Mouse (Mus musculus): ENCODE measurements around the gene Sarnp. TPM values are rescaled to one million over a fixed set of nuclear protein-coding genes. Genes with fewer than 3 reads are reported as not detected.

Gene Sarnp
- polyA plus RNA-seq, 1 experiment from 2014 or later, result 72.0 TPM

DNA sequence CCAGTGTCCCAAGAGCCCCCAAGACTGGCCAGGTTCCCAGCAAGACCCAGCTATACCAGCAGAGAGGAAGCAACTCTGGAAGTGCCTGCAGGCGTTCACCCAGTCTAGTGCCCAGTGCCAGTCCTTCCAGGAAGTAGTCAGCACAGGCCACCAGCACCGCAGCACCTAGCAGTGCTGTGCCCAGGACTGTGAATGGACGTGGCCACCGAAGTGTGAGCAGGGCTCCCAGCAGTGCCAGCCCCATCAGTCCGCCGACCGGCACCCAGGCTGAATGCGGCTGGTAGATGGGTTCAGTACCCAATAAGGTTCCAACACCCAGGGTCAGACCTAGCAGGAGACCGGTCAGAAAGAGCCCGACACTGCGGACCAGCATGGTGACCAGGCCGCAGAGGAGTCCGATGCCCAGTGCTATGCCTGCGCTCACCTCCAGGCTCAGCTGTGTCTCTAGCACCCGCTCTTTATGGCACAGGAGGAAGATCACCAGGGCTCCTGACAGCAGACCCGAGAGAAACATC, 15.1 kb upstream of the Sarnp start:
- Histone ChIP-seq H3K4me1 (ENCODE audit: insufficient read depth) (peaks cover 20% of the 10 kb centered on the region), H3K36me3 (replicated peaks; ENCODE audit: insufficient read depth, low read length) (0 out of 2 replicates have a peak, but pooled peaks cover 9% of the 10 kb centered on the region), H3K27me3 (ENCODE audit: insufficient read depth, low read length) (no peaks in the 10 kb centered on the region), H3K4me3 (ENCODE audit: low read depth, low read length) (no peak overlapping the region), H3K9me3 (ENCODE audit: low read length) (no peaks in the 10 kb centered on the region), H3K4me2 (ENCODE audit: low read depth, low read length) (no peak overlapping the region), H3K27ac (ENCODE audit: low read depth) (no peak overlapping the region), H3K9ac (replicated peaks) (no peak overlapping the region)
- no peak for DNase-seq
- ATAC-seq, result no peak
- TF ChIP-seq EP300 (IDR thresholded peaks at IDR 0.05; ENCODE audit: low read depth) (no peak), CTCF (IDR thresholded peaks at IDR 0.05; ENCODE audit: low read depth) (no peak)
- WGBS (ENCODE audit: insufficient replicate concordance), result 92% methylated on average over 16 of the region's 16 CpGs

DNA sequence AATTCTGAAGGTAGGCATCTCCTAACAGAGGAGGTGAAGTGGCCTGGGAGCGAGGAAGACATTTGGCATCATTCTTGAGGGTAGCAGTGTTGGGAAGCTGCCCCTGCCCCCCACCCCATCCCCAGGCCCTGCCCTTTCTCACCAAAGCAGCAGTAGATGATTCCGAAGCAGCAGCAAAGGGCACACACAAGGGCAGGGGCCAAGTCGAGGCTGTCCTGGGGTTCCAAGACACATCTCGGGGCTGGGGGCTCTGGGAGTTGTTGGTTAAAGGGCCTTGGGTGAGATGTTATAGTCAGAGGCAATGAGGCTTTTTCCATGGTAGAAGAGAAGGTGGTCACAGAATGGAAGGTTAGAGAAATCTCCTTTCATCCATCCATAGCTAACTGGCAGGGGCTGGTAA, 14.2 kb upstream of the Sarnp start:
- Histone ChIP-seq H3K9me3 (ENCODE audit: low read length) (no peaks in the 10 kb centered on the region), H3K4me1 (ENCODE audit: insufficient read depth) (peaks cover 27% of the 10 kb centered on the region), H3K36me3 (replicated peaks; ENCODE audit: insufficient read depth, low read length) (0 out of 2 replicates have a peak, but pooled peaks cover 9% of the 10 kb centered on the region), H3K9ac (replicated peaks) (0 out of 2 replicates have a peak overlapping the region, but pooled peaks have one; percentile 3), H3K4me3 (ENCODE audit: low read depth, low read length) (0 out of 2 replicates have a peak overlapping the region, but pooled peaks have one; percentile 95), H3K27me3 (ENCODE audit: insufficient read depth, low read length) (no peaks in the 10 kb centered on the region), H3K4me2 (ENCODE audit: low read depth, low read length) (peak overlapping the region; percentile 100), H3K27ac (ENCODE audit: low read depth) (no peak overlapping the region; the same call in 1 of the 2 replicates)
- WGBS (ENCODE audit: insufficient replicate concordance), result 64% methylated on average over 4 of the region's 4 CpGs
- no peak for TF ChIP-seq EP300 (IDR thresholded peaks at IDR 0.05; ENCODE audit: low read depth)
- TF ChIP-seq CTCF (IDR thresholded peaks at IDR 0.05; ENCODE audit: low read depth), result no peak
- ATAC-seq, result no peak
- no peak for DNase-seq

GRCm38 (mm10) chr10:128803361-128803760, 13.8 kb upstream of the Sarnp start:
- Histone ChIP-seq H3K27me3 (ENCODE audit: insufficient read depth, low read length) (no peaks in the 10 kb centered on the region), H3K9ac (replicated peaks) (peak overlapping the region; percentile 91), H3K4me3 (ENCODE audit: low read depth, low read length) (peak overlapping the region; percentile 95), H3K4me2 (ENCODE audit: low read depth, low read length) (peak overlapping the region; percentile 100), H3K27ac (ENCODE audit: low read depth) (peak overlapping the region; percentile 98), H3K9me3 (ENCODE audit: low read length) (no peaks in the 10 kb centered on the region), H3K4me1 (ENCODE audit: insufficient read depth) (peaks cover 27% of the 10 kb centered on the region), H3K36me3 (replicated peaks; ENCODE audit: insufficient read depth, low read length) (0 out of 2 replicates have a peak, but pooled peaks cover 9% of the 10 kb centered on the region)
- WGBS (ENCODE audit: insufficient replicate concordance), result 14% methylated on average over 6 of the region's 6 CpGs
- no peak for TF ChIP-seq CTCF (IDR thresholded peaks at IDR 0.05; ENCODE audit: low read depth)
- DNase-seq, result no peak
- no peak for ATAC-seq

- TF ChIP-seq EP300 (IDR thresholded peaks at IDR 0.05; ENCODE audit: low read depth) (no peak), CTCF (IDR thresholded peaks at IDR 0.05; ENCODE audit: low read depth) (no peak)
- H3K27me3 ChIP-seq (ENCODE audit: insufficient read depth, low read length), result no peaks in the 10 kb centered on the region
- WGBS (ENCODE audit: insufficient replicate concordance), result 2% methylated on average over 14 of the region's 14 CpGs
- H3K4me3 ChIP-seq (ENCODE audit: low read depth, low read length), result peak within 1 kb of the TSS; percentile 95
- peak within 1 kb of the TSS; percentile 98 for H3K27ac ChIP-seq (ENCODE audit: low read depth)
- peaks cover 6% of the 10 kb centered on the region; the same call in 1 of the 2 replicates for H3K36me3 ChIP-seq (replicated peaks; ENCODE audit: insufficient read depth, low read length)
- peak; percentile 33 for DNase-seq
- peaks cover 30% of the 10 kb centered on the region for H3K4me1 ChIP-seq (ENCODE audit: insufficient read depth)
- peak within 1 kb of the TSS; percentile 91 for H3K9ac ChIP-seq (replicated peaks)
- ATAC-seq, result no peak
- H3K9me3 ChIP-seq (ENCODE audit: low read length), result no peaks in the 10 kb centered on the region
- H3K4me2 ChIP-seq (ENCODE audit: low read depth, low read length), result peak within 1 kb of the TSS; percentile 100
Observed at GRCm38 (mm10) chr10:128803771-128804270, 13.3 kb upstream of the Sarnp start, which contains the start of gene Dnajc14. TSS of gene Dnajc14 (plus strand) at chr10:128804062.

DNA sequence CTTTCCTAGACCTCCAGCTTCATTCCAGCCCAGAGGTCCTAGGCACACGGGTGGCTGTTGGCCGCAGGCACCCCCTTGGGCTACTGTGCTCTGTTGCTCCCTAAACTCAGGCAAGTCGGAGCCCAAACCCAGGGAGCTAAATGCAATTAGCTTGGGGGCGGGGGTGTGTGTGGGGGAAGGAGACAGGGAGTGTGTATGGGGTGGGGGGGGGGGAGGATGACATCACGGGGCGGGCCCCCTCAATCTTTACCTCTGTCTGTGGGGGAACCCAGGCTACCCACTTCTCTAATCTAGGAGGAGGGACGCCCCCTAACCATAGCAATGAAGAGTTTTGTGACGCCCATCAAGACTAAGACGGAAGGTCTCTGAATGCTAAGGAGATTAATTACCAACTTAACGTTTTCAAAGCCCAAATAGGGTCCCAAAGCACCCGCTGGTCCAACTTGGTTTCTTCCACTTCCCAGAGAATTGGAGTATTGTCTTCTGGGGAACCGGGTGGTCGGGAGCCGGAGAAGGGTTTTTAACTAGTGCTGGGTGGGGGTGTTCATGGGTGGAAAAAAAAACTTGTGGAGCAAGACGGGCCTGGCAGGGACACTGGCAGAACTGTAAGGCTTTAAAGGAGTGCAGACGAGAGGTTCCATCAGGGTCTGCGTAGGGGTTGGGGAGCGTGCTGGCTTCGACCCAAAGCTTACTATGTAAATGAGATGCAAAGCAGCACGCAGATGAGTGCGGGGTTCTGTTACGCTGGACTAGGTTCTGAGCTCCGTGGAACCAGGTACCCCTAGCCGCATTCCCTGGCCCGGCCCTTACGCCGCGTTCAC, 12.7 kb upstream of the Sarnp start, which contains the start of gene Tmem198b:
Gene Tmem198b (minus strand): TSS at position 100 of the 821 bp plus-strand sequence.
- Histone ChIP-seq H3K4me1 (ENCODE audit: insufficient read depth) (peaks cover 31% of the 10 kb centered on the region), H3K9me3 (ENCODE audit: low read length) (no peaks in the 10 kb centered on the region), H3K27ac (ENCODE audit: low read depth) (peak within 1 kb of the TSS; percentile 98), H3K9ac (replicated peaks) (peak within 1 kb of the TSS; percentile 91), H3K27me3 (ENCODE audit: insufficient read depth, low read length) (no peaks in the 10 kb centered on the region), H3K4me2 (ENCODE audit: low read depth, low read length) (peak within 1 kb of the TSS; percentile 100), H3K4me3 (ENCODE audit: low read depth, low read length) (peak within 1 kb of the TSS; percentile 95), H3K36me3 (replicated peaks; ENCODE audit: insufficient read depth, low read length) (peaks cover 8% of the 10 kb centered on the region)
- ATAC-seq (peak; percentile 47), DNase-seq (peak; percentile 67)
- under 1% methylated on average over 27 of the region's 28 CpGs for WGBS (ENCODE audit: insufficient replicate concordance)
- TF ChIP-seq EP300 (IDR thresholded peaks at IDR 0.05; ENCODE audit: low read depth), result no peak
- no peak for TF ChIP-seq CTCF (IDR thresholded peaks at IDR 0.05; ENCODE audit: low read depth)
